Mouse (Mus musculus) left cerebral cortex, postnatal 14 days (tissue): ENCODE measurements around the gene Ranbp2. TPM values are rescaled to one million over a fixed set of nuclear protein-coding genes. Genes with fewer than 3 reads are reported as not detected.
A peak's percentile ranks its signal among the peaks of the same experiment; 100 is the strongest.

Source experiments
- DNase-seq, 2 experiments: peaks; one replicate each; pipeline ENCODE4 v3.0.0; 2021 to 2022; ENCODE audit warnings: low spot score in 2 of 2, mixed read lengths in 1 of 2
- intact Hi-C: fragments of 180-260 bp; cut with DNase I; formaldehyde crosslinking; loops from one replicate; pipeline ENCODE4 v1.15.1; 2025
- long read RNA-seq, 2 experiments: library from polyadenylated mRNA; stranded (forward); transcript quantifications; one replicate each; pipeline ENCODE4 v2.0.0; 2021
- total RNA-seq, 2 experiments: library from RNA; stranded (reverse); gene quantifications; 2 replicates each; pipeline ENCODE4 v1.2.3; 2021

The Ranbp2 gene
- total RNA-seq: 10 to 100 TPM; 78.5 to 82.9 TPM
- long read RNA-seq, experiment 1, full-length matches to known transcripts: 1 of 13 reads
- long read RNA-seq, experiment 1, partial matches to known transcripts: 12 of 13 reads
- long read RNA-seq, experiment 1, other reads (novel, unspliced or antisense): 0 of 13 reads
- long read RNA-seq, experiment 2, partial matches to known transcripts: 5 of 6 reads
- long read RNA-seq, experiment 2, other reads (novel, unspliced or antisense): 1 of 6 reads

- intact Hi-C loops: loop anchor here (2.0 to 5.0 kb wide), 2 partner anchors 54 to 84 kb away; no protein-coding TSS in a partner anchor
- DNase-seq: peak; percentile 99
Observed at GRCm38 (mm10) chr10:58446384-58447279, at the start of gene Ranbp2. TSS of gene Ranbp2 (plus strand) at chr10:58446920.

- DNase-seq: no peak
- intact Hi-C loops: no loop called here
Observed at GRCm38 (mm10) chr10:58398941-58399340, 47.8 kb upstream of the Ranbp2 start.

- intact Hi-C loops: no loop called here
- peak in 1 of 2 experiments; percentile 63 for DNase-seq
Observed at GRCm38 (mm10) chr10:58401838-58402237, 44.9 kb upstream of the Ranbp2 start.

GRCm38 (mm10) chr10:58404639-58405038, 42.1 kb upstream of the Ranbp2 start:
- DNase-seq: no peak
- intact Hi-C loops: no loop called here

GRCm38 (mm10) chr10:58405285-58405948, 41.3 kb upstream of the Ranbp2 start:
- DNase-seq: no peak
- intact Hi-C loops: no loop called here

GRCm38 (mm10) chr10:58405949-58406305, 40.8 kb upstream of the Ranbp2 start:
- intact Hi-C loops: no loop called here
- DNase-seq: no peak

- no peak for DNase-seq
- intact Hi-C loops: no loop called here
Observed at GRCm38 (mm10) chr10:58412331-58412730, 34.4 kb upstream of the Ranbp2 start.

GRCm38 (mm10) chr10:58412852-58413251, 33.9 kb upstream of the Ranbp2 start:
- DNase-seq: no peak
- intact Hi-C loops: no loop called here

- intact Hi-C loops: no loop called here
Observed at GRCm38 (mm10) chr10:58416702-58417101, 30.0 kb upstream of the Ranbp2 start.

GRCm38 (mm10) chr10:58418290-58418971, 28.3 kb upstream of the Ranbp2 start:
- intact Hi-C loops: no loop called here
- no peak for DNase-seq

More at GRCm38 (mm10) chr10:58416702-58417101, 30.0 kb upstream of the Ranbp2 start:
- DNase-seq: no peak

GRCm38 (mm10) chr10:58427930-58428329, 18.8 kb upstream of the Ranbp2 start:
- intact Hi-C loops: no loop called here
- no peak for DNase-seq

GRCm38 (mm10) chr10:58445850-58446249, 870 bp upstream of the Ranbp2 start:
- intact Hi-C loops: loop anchor here (2.0 to 5.0 kb wide), 2 partner anchors 54 to 83 kb away; no protein-coding TSS in a partner anchor
- DNase-seq: peak in 1 of 2 experiments; percentile 30

- DNase-seq: peak in 1 of 2 experiments; percentile 38
Observed at GRCm38 (mm10) chr10:58447280-58447781, 611 bp downstream of the Ranbp2 start.

GRCm38 (mm10) chr10:58451575-58451974, 4.9 kb downstream of the Ranbp2 start:
- intact Hi-C loops: loop anchor here (5.0 to 10.0 kb wide), 2 partner anchors 41 to 927 kb away; no protein-coding TSS in a partner anchor
- DNase-seq: no peak

More at GRCm38 (mm10) chr10:58447280-58447781, 611 bp downstream of the Ranbp2 start:
- intact Hi-C loops: loop anchor here (2.0 to 5.0 kb wide), 2 partner anchors 55 to 85 kb away; no protein-coding TSS in a partner anchor

GRCm38 (mm10) chr10:58452185-58452584, 5.5 kb downstream of the Ranbp2 start:
- DNase-seq: no peak
- intact Hi-C loops: loop anchor here (5.0 to 10.0 kb wide), 2 partner anchors 40 to 927 kb away; no protein-coding TSS in a partner anchor

GRCm38 (mm10) chr10:58459896-58460295, 13.2 kb downstream of the Ranbp2 start:
- DNase-seq: no peak
- intact Hi-C loops: loop anchor here (10.0 kb wide), 1 partner anchor 935 kb away; no protein-coding TSS in a partner anchor

- peak in 1 of 2 experiments; percentile 30 for DNase-seq
- intact Hi-C loops: loop anchor here (10.0 kb wide), 1 partner anchor 182 kb away; no protein-coding TSS in a partner anchor
Observed at GRCm38 (mm10) chr10:58477086-58477755, 30.5 kb downstream of the Ranbp2 start.

GRCm38 (mm10) chr10:58478071-58478578, 31.4 kb downstream of the Ranbp2 start:
- no peak for DNase-seq
- intact Hi-C loops: loop anchor here (10.0 kb wide), 1 partner anchor 183 kb away; no protein-coding TSS in a partner anchor
